Mouse (Mus musculus) retina, postnatal 7 days (tissue): ENCODE measurements around the gene Ppp4r3b.
A peak's percentile ranks its signal among the peaks of the same experiment; 100 is the strongest.

ENCODE experiments used
- DNase-seq: peaks from one replicate; pipeline ENCODE4 v3.0.0-alpha.2; 2012; ENCODE audit warnings: low read depth, low spot score

Ppp4r3b gene

GRCm38 (mm10) chr11:29172563-29173124, at the start of gene Ppp4r3b:
Gene Ppp4r3b (plus strand): TSS chr11:29172890.
- peak; percentile 94 for DNase-seq

DNA sequence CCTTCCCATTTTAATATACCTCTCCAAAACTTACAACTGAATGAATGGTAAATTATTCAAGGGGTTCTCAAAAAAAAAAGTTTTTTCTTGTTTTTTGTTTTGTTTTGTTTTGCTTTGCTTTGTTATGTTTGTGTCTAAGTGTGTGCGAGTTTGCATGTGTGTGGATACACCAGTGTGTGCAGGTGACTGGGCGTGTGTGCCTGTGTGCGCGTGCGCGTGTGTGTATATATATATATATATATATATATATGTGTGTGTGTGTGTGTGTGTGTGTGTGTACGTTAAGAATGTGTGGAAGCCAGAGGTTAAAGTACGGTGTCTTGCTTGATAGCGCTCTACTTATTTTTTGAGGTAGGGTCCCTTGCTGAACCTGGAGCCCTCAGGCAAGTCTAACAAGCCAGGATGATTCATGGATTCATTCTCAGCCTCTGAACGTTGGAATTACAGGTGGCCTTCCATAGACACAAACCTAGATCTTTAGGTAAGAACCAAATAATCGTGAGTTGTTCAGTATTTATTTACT, 42.8 kb upstream of the Ppp4r3b start:
- no peak for DNase-seq

DNA sequence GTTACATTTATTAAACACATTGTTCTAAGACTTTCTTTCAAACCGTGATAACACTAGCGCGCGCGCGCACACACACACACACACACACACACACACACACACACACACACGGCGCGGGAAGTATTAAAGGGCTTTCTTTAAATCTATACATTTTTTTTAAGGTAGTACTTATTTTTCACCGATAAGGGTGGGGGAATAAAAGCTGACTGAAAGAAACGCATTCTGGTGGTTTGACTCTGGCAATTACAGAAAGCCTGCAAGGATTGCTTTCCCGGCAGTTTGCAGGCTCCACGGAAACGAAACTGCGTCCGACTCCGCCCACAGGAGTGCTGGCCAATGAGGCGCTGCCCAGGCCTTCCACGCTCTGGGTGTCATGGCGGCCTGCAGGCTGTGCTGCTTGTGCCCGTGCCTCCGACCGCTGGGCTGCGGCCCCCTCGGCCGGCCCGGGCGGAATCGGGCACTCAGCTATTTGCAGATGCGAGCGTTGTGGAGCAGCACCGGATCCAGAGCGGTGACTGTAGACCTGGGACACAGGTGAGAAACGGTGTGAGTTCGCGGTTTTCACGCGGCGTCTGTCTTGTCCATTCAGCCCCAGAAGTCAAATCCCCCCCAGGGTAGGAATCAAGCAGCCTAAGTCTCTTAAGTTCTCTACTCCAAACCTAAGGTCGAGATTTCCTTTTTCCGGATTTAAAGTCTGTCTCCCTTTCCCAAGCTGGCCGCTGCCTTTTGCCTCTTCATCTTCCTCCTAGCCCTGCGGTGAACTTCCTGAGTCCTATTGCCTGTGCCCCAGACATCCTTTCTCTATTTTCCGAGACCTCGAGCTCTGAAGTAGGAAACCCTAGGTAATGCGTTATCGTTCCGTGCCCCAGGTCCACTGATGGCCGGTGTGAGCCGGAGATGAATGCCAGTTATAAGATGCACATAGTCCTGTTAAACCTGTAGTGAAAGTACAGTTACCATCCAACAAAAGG, 42.0 kb upstream of the Ppp4r3b start, which contains the start of gene Pnpt1:
TSS of gene Pnpt1 (plus strand) at position 360 of the 971 bp plus-strand sequence.
- DNase-seq: peak; percentile 84

DNA sequence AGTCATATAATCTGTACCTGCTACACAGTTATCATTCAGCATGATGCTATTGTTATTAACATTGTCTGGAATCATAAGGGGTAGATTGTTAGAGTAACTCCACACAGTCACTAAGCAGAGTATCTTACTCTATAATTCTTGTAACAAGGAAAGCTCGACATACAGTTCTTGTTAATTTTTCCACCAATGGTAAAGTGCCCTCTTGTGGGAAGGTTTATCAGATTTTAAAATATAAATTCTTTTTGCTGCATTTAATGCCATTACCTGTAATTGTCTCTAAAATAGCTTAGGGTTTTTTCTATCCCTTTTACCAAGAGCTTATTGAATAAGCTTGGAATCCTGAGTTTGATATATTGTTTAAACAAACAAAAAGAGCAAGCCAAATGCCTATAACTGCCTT, 32.0 kb upstream of the Ppp4r3b start:
- no peak for DNase-seq

GRCm38 (mm10) chr11:29148901-29149300, 23.8 kb upstream of the Ppp4r3b start:
- no peak for DNase-seq

GRCm38 (mm10) chr11:29163569-29163968, 9.1 kb upstream of the Ppp4r3b start:
- no peak for DNase-seq

GRCm38 (mm10) chr11:29171959-29172391, 715 bp upstream of the Ppp4r3b start:
- peak; percentile 11 for DNase-seq

DNA sequence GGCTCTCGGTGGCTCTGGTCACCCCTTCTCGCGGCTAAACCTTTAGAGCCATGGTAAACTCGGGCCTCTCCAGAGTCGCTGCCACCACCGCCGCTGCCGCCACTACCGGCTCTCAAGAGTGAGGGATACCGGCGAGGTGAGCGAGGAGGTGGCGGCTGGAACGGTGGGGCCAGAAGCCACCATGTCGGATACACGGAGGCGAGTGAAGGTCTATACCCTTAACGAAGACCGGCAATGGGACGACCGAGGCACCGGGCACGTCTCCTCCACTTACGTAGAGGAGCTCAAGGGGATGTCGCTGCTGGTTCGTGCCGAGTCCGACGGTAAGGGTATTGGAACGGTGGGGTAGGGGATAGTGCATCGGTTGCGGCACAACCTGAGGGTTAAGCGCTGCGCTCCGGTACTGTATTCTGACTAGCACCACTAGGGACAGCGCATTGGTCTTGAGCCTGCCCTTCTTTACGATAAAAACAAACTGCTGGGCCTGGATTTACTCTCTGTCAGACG, 488 bp downstream of the Ppp4r3b start:
- peak; percentile 53 for DNase-seq

DNA sequence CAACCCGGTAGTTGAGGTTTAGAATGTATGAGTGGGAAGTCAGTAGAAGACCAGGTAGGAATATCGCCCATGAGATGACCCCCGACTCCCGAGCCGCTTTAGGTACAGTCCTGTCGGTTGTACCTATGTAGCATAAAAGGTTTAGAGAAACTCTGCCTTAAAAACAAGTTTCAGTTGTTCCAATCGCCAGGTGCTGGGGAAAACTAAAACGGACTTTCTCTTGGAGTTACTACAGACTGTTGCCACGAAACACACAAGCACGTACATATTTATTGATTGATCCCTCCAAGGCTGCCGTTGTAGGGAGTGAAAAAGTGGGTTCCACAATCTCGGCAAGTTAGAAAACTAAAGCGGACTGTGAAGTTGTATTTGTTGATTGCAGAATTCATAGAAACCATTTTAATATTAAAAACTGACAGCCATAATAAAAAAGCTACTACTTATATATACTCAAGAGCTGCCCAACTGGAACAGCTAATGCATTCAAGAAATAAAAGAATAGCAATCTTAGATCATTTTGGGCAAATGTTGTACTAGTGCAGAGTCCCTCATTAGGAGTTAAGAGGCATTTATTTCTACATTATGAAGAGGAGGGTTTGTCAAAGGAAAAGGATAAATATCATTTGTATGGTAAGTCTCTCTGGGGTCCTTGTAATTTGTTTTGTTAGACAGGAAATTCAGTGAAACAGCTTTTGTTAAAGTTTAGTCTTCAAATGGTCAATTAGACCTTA, 1.2 kb downstream of the Ppp4r3b start:
- DNase-seq: no peak

DNA sequence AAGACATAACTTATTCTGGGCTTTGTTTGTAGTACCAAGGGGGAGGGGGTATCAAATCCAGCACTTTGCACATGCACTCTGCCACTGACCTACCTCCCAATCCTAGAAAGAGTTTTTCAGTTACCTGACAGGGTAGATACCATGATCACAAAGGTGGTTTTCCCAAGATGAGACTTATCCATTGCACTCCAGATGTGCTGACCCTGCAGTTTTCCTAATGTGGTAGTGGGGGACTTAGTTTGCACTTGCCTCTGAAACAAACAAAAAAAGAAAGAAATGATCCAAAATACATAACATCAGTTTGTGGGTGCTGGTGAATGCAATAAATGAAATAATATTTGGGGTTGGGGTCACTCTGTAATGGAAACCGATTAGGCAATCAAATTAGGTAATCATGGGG, 6.6 kb downstream of the Ppp4r3b start:
- DNase-seq: no peak

GRCm38 (mm10) chr11:29180657-29181056, 8.0 kb downstream of the Ppp4r3b start:
- DNase-seq: no peak

DNA sequence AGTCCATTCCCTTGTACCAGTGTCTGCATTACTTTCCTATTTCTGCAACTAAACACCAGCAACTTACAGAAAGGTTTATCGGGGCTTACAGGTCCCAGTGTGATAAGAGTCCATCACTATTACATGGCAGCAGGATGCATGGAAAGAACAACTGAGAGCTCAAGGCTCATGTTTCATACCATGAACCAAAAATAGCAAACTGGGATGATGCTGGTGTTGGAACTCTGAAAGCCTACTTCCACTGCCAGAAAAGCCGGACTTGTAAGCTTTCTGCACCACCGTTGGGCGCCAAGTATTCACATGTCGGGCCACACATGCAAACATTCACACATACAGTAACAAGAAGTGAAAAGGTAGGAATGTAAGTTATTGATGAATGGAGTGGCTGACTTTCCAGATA, 9.1 kb downstream of the Ppp4r3b start:
- no peak for DNase-seq

GRCm38 (mm10) chr11:29188981-29189380, 16.3 kb downstream of the Ppp4r3b start:
- DNase-seq: no peak

DNA sequence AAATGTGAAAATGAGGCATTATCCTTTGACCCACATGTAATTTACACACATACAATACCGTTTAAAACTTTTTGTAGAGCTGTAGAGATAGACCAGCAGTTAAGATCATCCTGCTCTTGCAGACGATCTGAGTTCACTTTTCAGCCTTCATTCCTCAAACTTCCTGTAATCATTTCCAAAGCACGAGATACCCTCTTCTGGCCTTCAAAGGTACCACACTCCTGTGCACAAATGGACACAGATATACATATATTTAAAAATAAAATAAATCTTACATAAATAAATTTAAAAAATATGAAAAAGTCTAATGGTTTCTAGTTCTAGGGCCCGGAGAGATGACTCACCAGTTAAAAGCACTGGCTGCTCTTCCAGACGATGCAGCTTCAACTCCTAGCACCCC, 31.0 kb downstream of the Ppp4r3b start:
- DNase-seq: no peak

- no peak for DNase-seq
Measured at GRCm38 (mm10) chr11:29209774-29210173, 37.1 kb downstream of the Ppp4r3b start.

GRCm38 (mm10) chr11:29216196-29216595, 43.5 kb downstream of the Ppp4r3b start:
- DNase-seq: no peak

GRCm38 (mm10) chr11:29219055-29219454, 46.4 kb downstream of the Ppp4r3b start:
- DNase-seq: no peak

- DNase-seq: no peak
Measured at GRCm38 (mm10) chr11:29222310-29222709, 49.6 kb downstream of the Ppp4r3b start.

- DNase-seq: no peak
Measured at GRCm38 (mm10) chr11:29224754-29225153, 52.1 kb downstream of the Ppp4r3b start.

GRCm38 (mm10) chr11:29228957-29229356, 56.3 kb downstream of the Ppp4r3b start:
- no peak for DNase-seq

- DNase-seq: no peak
Measured at GRCm38 (mm10) chr11:29233569-29233968, 60.9 kb downstream of the Ppp4r3b start.

DNA sequence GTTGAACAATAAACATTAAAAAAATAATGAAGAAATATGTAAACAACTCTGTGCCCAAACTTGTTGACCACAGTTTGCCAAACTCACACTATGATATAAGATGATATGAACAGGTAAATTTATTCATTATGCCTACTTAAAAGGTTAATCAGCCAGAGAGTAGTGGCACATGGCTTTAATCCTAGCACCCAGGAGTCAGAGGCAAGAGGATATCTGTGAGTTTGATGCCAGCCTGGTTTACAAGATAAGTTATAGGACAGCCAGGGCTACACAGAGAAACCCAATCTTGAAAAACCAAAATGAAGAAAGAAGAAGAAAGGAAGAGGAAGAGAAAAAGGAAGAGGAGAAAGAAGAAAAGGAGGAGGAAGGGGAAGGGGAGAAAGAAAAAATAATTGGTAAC, 64.7 kb downstream of the Ppp4r3b start:
- DNase-seq: no peak
